Mouse (Mus musculus) left cerebral cortex, adult 11 months (tissue): ENCODE results near the gene Birc7.

Experiments used
- DNase-seq: peaks from one replicate; pipeline ENCODE4 v3.0.0; 2022; ENCODE audit warnings: low spot score

Birc7 gene

DNA sequence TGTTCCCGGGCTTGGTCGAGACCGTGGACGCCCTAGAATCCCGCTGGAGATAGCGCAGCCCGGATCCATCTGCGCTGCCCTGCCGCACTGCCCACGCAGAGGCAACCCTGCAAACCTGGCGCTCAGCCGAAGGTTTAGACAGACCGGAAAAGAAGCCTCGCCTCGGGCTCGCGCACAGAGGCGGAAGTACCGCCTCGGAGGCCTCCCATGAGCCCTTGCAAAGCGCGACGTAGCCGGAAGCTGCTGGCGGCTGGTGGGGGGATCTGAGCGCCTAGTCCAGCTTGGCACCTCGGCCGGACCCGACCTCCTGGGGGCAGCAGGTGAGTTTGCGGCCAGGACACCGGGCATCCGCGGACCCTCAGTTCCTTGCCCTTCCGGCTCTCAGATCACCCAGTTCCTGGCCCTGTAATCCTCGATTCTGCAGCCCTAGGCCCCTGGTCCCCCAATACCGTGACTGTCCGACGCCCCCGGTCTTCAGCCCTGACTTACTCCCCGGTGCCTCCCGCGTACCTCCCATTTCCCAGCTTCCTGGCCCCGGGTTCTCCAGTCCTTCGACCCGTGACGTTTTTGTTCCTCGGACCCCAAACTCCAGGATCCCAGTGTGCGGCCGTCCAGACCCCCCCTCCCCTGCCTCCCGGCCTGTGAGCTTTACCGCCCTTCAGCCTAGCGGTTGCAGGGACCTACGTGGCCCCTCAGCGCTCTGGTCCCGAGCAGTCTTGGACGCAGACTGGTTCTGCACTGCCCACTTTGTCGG lies 38.4 kb downstream of the Birc7 start, which contains the start of gene Arfgap1:
Arfgap1 (plus strand) TSS at position 216 of the 754 bp plus-strand sequence.
- peak; percentile 87 for DNase-seq

- no peak for DNase-seq
Observed at GRCm38 (mm10) chr2:180981133-180981532, 52.3 kb downstream of the Birc7 start.
